Mouse (Mus musculus) lung, postnatal 0 days (tissue): ENCODE measurements at regions not wholly inside any gene's neighbourhood (a gene's known extent, or its start where the extent isn't known, plus 50 kb on each side); places are given as distances from the start of the nearest gene placed in this dataset.
A peak's percentile ranks its signal among the peaks of the same experiment; 100 is the strongest.

Experiments used
- ATAC-seq: fragments of 200-750 bp; cut with Nextera tagmentation; 2 replicates; pipeline ENCODE4 v1.8.0; 2017; ENCODE audit warnings: moderate library complexity
- DNase-seq: peaks from one replicate; pipeline ENCODE4 v3.0.0-alpha.2; 2016; ENCODE audit warnings: low spot score
- H3K27ac ChIP-seq: fragments of 300-500 bp; sonication (generic); 2 replicates; pipeline ENCODE4 v1.5.1; 2014; ENCODE audit warnings: antibody characterized with exemption, mild to moderate bottlenecking, low read length, mixed read lengths
- H3K27me3 ChIP-seq: fragments of 300-500 bp; sonication (generic); replicated peaks from 2 replicates; pipeline ENCODE4 v1.6.1; 2014; ENCODE audit warnings: low read length, mixed read lengths; ENCODE audit not compliant: insufficient read depth
- H3K36me3 ChIP-seq: fragments of 300-500 bp; sonication (generic); 2 replicates; pipeline ENCODE4 v1.6.1; 2014; ENCODE audit warnings: low read length, mixed read lengths; ENCODE audit not compliant: insufficient read depth
- H3K4me1 ChIP-seq: fragments of 300-500 bp; sonication (generic); 2 replicates; pipeline ENCODE4 v1.6.1; 2014; ENCODE audit warnings: antibody characterized with exemption, low read depth, low read length, mixed read lengths; ENCODE audit not compliant: insufficient read depth
- H3K4me2 ChIP-seq: fragments of 300-500 bp; sonication (generic); replicated peaks from 2 replicates; pipeline ENCODE4 v1.6.1; 2014; ENCODE audit warnings: low read depth, mild to moderate bottlenecking, low read length, moderate library complexity, mixed read lengths
- H3K4me3 ChIP-seq: fragments of 300-500 bp; sonication (generic); 2 replicates; pipeline ENCODE4 v1.5.1; 2014; ENCODE audit warnings: low read depth, low read length
- H3K9ac ChIP-seq: fragments of 300-500 bp; sonication (generic); replicated peaks from 2 replicates; pipeline ENCODE4 v1.6.1; 2014; ENCODE audit warnings: low read depth, mild to moderate bottlenecking
- H3K9me3 ChIP-seq: fragments of 300-500 bp; sonication (generic); 2 replicates; pipeline ENCODE4 v1.6.1; 2016; ENCODE audit warnings: low read length, mixed read lengths
- CTCF ChIP-seq: IDR thresholded peaks from 2 replicates; pipeline ENCODE4 v1.5.1; 2016; ENCODE audit warnings: antibody characterized with exemption, mild to moderate bottlenecking
- EP300 ChIP-seq: IDR thresholded peaks from 2 replicates; pipeline ENCODE4 v1.6.1; 2016; ENCODE audit warnings: antibody characterized with exemption, mild to moderate bottlenecking, control low read depth
- WGBS: fragments of 180-500 bp; shearing (Covaris S2); extraction: QIAGEN DNeasy Blood & Tissue Kit; methylation state at CpG from one replicate; pipeline ENCODE4 v1.1.7; 2014; 5-methylcytosine and 5-hydroxymethylcytosine counted together

- H3K27me3 ChIP-seq, result no peaks in the 10 kb centered on the region
- no peak overlapping the region for H3K27ac ChIP-seq
- H3K36me3 ChIP-seq, result no peaks in the 10 kb centered on the region
- TF ChIP-seq EP300, result 0 out of 2 replicates have a peak, but pooled peaks have one; percentile 6
- TF ChIP-seq CTCF, result peak; percentile 83
- ATAC-seq (peak; percentile 83), DNase-seq (peak; percentile 90)
- 23% methylated on average over 13 of the region's 13 CpGs for WGBS
- H3K9ac ChIP-seq, result no peak overlapping the region
- H3K9me3 ChIP-seq, result no peaks in the 10 kb centered on the region
- peak overlapping the region; percentile 33; the same call in 1 of the 2 replicates for H3K4me2 ChIP-seq
- no peaks in the 10 kb centered on the region for H3K4me1 ChIP-seq
- peak overlapping the region; percentile 14; the same call in 1 of the 2 replicates for H3K4me3 ChIP-seq
These were observed 64.9 kb upstream of the Mroh9 start for GRCm38 (mm10) chr1:163150203-163150855.

- H3K4me1 ChIP-seq, result no peaks in the 10 kb centered on the region
- no peak overlapping the region for H3K4me2 ChIP-seq
- H3K9me3 ChIP-seq, result no peaks in the 10 kb centered on the region
- no peak overlapping the region for H3K4me3 ChIP-seq
- H3K27me3 ChIP-seq, result no peaks in the 10 kb centered on the region
- no peaks in the 10 kb centered on the region for H3K36me3 ChIP-seq
- no peak overlapping the region for H3K27ac ChIP-seq
- no peak for TF ChIP-seq EP300
- TF ChIP-seq CTCF, result no peak
- no peak overlapping the region for H3K9ac ChIP-seq
- ATAC-seq, result no peak
- no peak for DNase-seq
- WGBS, result 50% methylated on average over 1 of the region's 1 CpGs
These were observed 61.2 kb upstream of the Mroh9 start for GRCm38 (mm10) chr1:163146641-163147040.

DNA sequence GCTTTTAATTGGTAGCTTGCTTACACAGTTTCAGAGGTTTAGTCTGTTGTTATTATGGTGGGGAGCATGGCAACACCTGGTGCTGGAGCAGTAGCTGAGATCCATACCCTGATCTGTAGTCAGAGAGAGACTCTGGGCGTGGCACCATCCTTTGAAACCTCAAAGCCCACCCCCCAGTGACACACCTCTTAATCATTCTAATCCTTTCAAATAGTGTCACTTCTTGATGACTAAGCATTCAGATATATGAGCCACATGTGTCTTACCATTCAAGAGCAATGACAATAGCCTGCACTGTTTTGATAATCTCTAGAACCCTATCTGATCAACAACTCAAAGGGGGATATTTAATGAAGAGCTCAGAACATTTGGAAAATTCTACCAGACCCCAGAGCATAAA lies 57.6 kb upstream of the Mroh9 start:
- TF ChIP-seq CTCF, result no peak
- TF ChIP-seq EP300, result no peak
- ATAC-seq (no peak), DNase-seq (no peak)
- H3K4me1 ChIP-seq, result no peaks in the 10 kb centered on the region
- H3K9ac ChIP-seq, result no peak overlapping the region
- H3K36me3 ChIP-seq, result no peaks in the 10 kb centered on the region
- H3K9me3 ChIP-seq, result no peaks in the 10 kb centered on the region
- H3K4me3 ChIP-seq, result no peak overlapping the region
- H3K4me2 ChIP-seq, result no peak overlapping the region
- H3K27me3 ChIP-seq, result no peaks in the 10 kb centered on the region
- H3K27ac ChIP-seq, result no peak overlapping the region
- 89% methylated on average over 1 of the region's 1 CpGs for WGBS

DNA sequence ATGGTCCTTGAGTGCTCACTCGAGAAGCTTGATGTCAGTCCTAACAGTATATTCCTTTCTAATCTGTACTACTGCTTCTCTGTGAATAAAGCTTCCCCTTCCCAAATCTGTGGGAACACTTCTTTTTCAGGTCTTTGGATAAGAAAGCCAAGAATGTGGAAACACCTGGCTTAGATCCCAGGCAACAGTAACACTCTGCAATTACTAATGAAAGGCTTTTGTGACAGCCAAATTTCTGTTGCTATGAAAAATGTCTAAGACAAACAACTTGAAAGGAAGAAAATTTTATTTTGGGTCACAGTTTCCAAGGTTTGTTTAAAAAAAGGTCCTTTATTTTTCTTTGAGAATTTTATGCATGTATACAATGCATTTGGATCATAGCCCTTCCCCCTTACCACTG lies 56.0 kb upstream of the Mroh9 start:
- Histone ChIP-seq H3K4me1 (no peaks in the 10 kb centered on the region), H3K4me3 (no peak overlapping the region), H3K4me2 (no peak overlapping the region), H3K9ac (no peak overlapping the region), H3K36me3 (no peaks in the 10 kb centered on the region), H3K27ac (no peak overlapping the region), H3K27me3 (no peaks in the 10 kb centered on the region), H3K9me3 (no peaks in the 10 kb centered on the region)
- DNase-seq (no peak), ATAC-seq (no peak)
- 72% methylated on average over 1 of the region's 1 CpGs for whole genome bisulfite sequencing
- TF ChIP-seq EP300 (no peak), CTCF (no peak)

DNA sequence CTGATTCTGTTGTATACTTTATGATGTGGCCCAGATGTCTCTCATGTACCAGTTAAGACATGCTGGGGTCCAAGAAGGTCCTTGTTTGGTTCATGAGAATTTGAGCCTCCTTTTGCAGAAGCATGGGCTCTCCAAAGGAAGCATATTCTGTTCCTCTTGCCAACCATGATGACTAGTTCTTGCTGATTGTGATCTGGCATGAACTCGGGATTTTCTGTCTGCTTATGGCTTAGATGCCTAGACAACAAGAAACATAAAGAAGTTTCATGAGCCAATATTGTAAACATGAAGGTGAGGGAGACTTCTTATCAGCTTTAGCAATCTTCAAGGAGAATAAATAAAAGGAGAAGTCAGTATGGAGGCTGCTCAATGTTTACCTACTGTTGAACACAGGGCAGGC lies 52.7 kb upstream of the Mroh9 start:
- Histone ChIP-seq H3K4me3 (no peak overlapping the region), H3K9ac (no peak overlapping the region), H3K36me3 (no peaks in the 10 kb centered on the region), H3K27ac (no peak overlapping the region), H3K9me3 (no peaks in the 10 kb centered on the region), H3K4me1 (no peaks in the 10 kb centered on the region), H3K27me3 (no peaks in the 10 kb centered on the region), H3K4me2 (no peak overlapping the region)
- TF ChIP-seq EP300, result no peak
- no peak for TF ChIP-seq CTCF
- no peak for DNase-seq
- no peak for ATAC-seq
- WGBS, result 16% methylated on average over 1 of the region's 1 CpGs
